Mouse (Mus musculus) kidney, embryonic 14.5 days (tissue): ENCODE measurements around the gene 3110082I17Rik. TPM values are rescaled to one million over a fixed set of nuclear protein-coding genes. Genes with fewer than 3 reads are reported as not detected.

Experiments used
- ATAC-seq: fragments of 200-750 bp; cut with Nextera tagmentation; 2 replicates; pipeline ENCODE4 v1.8.0; 2017; ENCODE audit warnings: moderate number of reproducible peaks, mild to moderate bottlenecking, moderate TSS enrichment, moderate library complexity; ENCODE audit not compliant: low FRiP score, low TSS enrichment
- H3K27ac ChIP-seq: fragments of 300-500 bp; sonication (generic); 2 replicates; pipeline ENCODE4 v1.5.1; 2014; ENCODE audit warnings: low read depth, mild to moderate bottlenecking, low read length, moderate library complexity, mixed read lengths
- H3K27me3 ChIP-seq: fragments of 300-500 bp; sonication (generic); 2 replicates; pipeline ENCODE4 v1.6.1; 2014; ENCODE audit warnings: mild to moderate bottlenecking, low read length; ENCODE audit not compliant: control insufficient read depth, insufficient read depth
- H3K36me3 ChIP-seq: fragments of 300-500 bp; sonication (generic); 2 replicates; pipeline ENCODE4 v1.6.1; 2014; ENCODE audit warnings: low read length, mixed read lengths; ENCODE audit not compliant: control insufficient read depth, insufficient read depth
- H3K4me1 ChIP-seq: fragments of 300-500 bp; sonication (generic); 2 replicates; pipeline ENCODE4 v1.6.1; 2014; ENCODE audit warnings: low read length, mixed read lengths; ENCODE audit not compliant: control insufficient read depth, insufficient read depth
- H3K4me2 ChIP-seq: fragments of 300-500 bp; sonication (generic); replicated peaks from 2 replicates; pipeline ENCODE4 v1.6.1; 2014; ENCODE audit warnings: low read depth, mild to moderate bottlenecking, low read length
- H3K4me3 ChIP-seq: fragments of 300-500 bp; sonication (generic); 2 replicates; pipeline ENCODE4 v1.5.1; 2014; ENCODE audit warnings: mild to moderate bottlenecking, low read length
- H3K9ac ChIP-seq: fragments of 300-500 bp; sonication (generic); 2 replicates; pipeline ENCODE4 v1.6.1; 2014; ENCODE audit warnings: low read depth, mild to moderate bottlenecking, low read length, moderate library complexity
- H3K9me3 ChIP-seq: fragments of 300-500 bp; sonication (generic); 2 replicates; pipeline ENCODE4 v1.6.1; 2016; ENCODE audit warnings: low read length; ENCODE audit not compliant: control insufficient read depth
- WGBS: fragments of 180-500 bp; shearing (Covaris S2); extraction: QIAGEN DNeasy Blood & Tissue Kit; methylation state at CpG from one replicate; pipeline ENCODE4 v1.1.7; 2014; 5-methylcytosine and 5-hydroxymethylcytosine counted together
- polyA plus RNA-seq: library from polyadenylated mRNA; unstranded; fragments of >200 nt; fragmentation: Nextera tagmentation; extraction: Ambion mirVana; gene quantifications from 2 replicates; pipeline ENCODE4 v1.2.1, GENCODE M21; 2014

Gene 3110082I17Rik
- polyA plus RNA-seq, 1 experiment from 2014 or later = 40.6 TPM

DNA sequence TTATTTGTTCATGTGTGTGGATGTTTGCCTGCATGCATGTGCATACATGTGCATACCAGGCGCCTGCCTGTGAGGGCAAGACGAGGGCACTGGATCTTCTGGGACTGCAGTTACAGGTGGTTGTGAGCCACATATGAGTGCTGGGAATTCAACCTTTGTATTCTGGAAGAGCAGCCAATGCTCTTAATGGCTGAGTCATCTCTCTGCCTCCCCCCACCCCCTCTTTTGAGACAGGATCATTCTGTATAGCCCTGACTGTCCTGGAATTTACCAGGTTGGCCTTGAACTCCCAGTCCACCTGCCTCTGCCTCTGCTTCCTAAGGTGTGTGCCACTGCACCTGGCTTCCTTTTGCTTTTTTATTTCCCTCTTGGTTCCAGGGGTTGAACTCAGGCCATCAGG is 85.5 kb downstream of the 3110082I17Rik start:
- Histone ChIP-seq H3K27ac (no peak overlapping the region), H3K4me1 (peaks cover 46% of the 10 kb centered on the region)

DNA sequence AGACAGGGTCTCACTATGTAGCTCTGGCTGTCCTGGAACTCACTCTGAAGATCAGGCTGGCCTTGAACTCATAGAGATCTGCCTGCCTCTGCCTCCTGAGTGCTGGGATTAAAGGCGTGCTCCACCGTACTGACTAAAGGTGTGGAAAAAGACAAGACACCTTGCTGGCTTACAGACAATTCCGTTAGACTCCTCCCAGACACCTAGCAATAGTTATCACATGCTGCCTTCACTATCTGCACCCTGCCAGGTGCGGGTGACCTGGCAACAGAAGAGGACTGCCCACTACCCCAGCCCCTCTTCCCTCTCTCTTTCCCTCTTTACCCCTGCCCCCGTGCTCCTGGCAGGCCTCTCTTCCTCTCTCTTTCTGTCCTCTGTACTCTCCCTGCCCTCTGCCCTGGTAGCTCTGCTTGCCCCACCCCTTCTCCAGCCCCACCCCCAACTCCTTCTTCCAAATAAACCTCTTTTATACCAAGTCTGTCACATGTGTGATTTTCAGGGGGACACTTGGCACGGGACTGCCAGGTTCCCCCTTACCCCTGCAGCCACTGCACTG is 86.4 kb downstream of the 3110082I17Rik start:
- H3K27ac ChIP-seq = no peak overlapping the region
- no peak overlapping the region for H3K4me2 ChIP-seq
- no peaks in the 10 kb centered on the region for H3K27me3 ChIP-seq
- H3K36me3 ChIP-seq = no peaks in the 10 kb centered on the region
- WGBS = 76% methylated on average over 6 of the region's 6 CpGs
- H3K9ac ChIP-seq = no peak overlapping the region
- ATAC-seq = no peak
- no peaks in the 10 kb centered on the region for H3K9me3 ChIP-seq
- peaks cover 37% of the 10 kb centered on the region for H3K4me1 ChIP-seq
- H3K4me3 ChIP-seq = no peak overlapping the region

More for the DNA sequence above, 85.5 kb downstream of the 3110082I17Rik start:
- no peak overlapping the region for H3K4me2 ChIP-seq
- no peak overlapping the region for H3K9ac ChIP-seq
- H3K27me3 ChIP-seq = no peaks in the 10 kb centered on the region
- no peaks in the 10 kb centered on the region for H3K36me3 ChIP-seq
- WGBS = 88% methylated on average over 2 of the region's 2 CpGs
- no peaks in the 10 kb centered on the region for H3K9me3 ChIP-seq
- H3K4me3 ChIP-seq = no peak overlapping the region
- no peak for ATAC-seq

DNA sequence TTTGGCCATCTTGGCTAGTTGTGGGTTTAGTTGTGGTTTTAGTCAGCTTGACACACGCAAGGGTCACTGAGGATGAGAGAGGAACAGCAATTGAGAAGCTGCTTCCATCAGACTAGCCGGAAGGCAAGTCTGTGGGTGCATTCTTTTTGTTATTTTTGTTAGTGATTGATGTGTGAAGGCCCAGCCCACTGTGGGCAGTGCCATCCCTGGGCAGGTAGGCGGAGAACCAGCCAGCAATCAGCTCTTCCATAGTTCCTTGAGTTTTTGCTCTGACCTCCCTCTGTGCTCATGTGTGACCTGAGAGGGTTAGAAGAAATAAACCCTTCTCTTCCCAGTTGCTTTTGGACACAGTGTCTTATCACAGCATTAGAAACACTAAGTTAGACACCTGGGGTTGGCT is 87.2 kb downstream of the 3110082I17Rik start:
- Histone ChIP-seq H3K9me3 (no peaks in the 10 kb centered on the region), H3K4me2 (no peak overlapping the region), H3K27ac (no peak overlapping the region), H3K9ac (no peak overlapping the region), H3K4me3 (no peak overlapping the region), H3K27me3 (no peaks in the 10 kb centered on the region), H3K36me3 (no peaks in the 10 kb centered on the region), H3K4me1 (peaks cover 32% of the 10 kb centered on the region)
- no peak for ATAC-seq
- 68% methylated on average over 3 of the region's 3 CpGs for WGBS

DNA sequence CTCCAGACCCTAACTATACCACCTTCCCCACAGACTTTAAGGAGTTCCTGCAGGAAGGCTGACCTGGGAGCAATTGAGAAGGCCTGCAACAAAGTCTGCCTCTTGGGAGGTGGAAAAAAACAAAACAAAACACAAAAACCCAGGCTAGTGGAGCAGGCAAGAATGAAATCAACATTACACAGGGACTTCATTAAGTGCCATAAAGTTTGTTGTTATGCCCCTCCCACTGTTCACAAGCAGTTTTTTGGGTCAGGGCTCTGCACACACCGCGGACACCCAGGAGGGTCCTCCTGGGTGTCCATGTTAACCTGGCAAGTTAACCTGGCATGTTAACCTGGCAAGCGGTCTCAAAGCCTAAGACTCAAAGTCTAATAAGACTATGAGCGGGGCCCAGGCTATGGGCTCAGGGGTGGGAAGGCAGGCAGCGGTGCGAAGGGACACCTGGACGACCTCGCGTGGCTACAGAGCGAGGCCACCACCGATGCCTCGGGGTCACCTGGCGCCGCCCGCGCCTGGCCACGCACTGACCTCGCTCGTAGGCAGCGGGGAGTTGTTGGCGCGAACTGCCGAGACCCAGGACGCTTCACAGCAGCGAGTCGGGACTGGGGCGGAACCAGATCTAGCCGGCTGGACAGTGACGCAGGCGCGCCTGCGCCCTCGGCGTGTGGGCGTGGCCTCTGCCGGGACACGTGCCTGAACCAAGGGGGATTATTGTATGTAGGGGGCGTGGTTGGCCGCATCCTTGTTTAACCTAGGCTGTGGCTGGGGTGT is 88.5 kb downstream of the 3110082I17Rik start:
- no peaks in the 10 kb centered on the region for H3K36me3 ChIP-seq
- no peaks in the 10 kb centered on the region for H3K27me3 ChIP-seq
- H3K9me3 ChIP-seq = no peaks in the 10 kb centered on the region
- 1% methylated on average over 39 of the region's 39 CpGs for WGBS
- H3K4me1 ChIP-seq = peaks cover 19% of the 10 kb centered on the region
- ATAC-seq = peak; percentile 92
- peak overlapping the region; percentile 53 for H3K4me3 ChIP-seq
- H3K9ac ChIP-seq = peak overlapping the region; percentile 86
- H3K27ac ChIP-seq = peak overlapping the region; percentile 82
- H3K4me2 ChIP-seq = peak overlapping the region; percentile 89

DNA sequence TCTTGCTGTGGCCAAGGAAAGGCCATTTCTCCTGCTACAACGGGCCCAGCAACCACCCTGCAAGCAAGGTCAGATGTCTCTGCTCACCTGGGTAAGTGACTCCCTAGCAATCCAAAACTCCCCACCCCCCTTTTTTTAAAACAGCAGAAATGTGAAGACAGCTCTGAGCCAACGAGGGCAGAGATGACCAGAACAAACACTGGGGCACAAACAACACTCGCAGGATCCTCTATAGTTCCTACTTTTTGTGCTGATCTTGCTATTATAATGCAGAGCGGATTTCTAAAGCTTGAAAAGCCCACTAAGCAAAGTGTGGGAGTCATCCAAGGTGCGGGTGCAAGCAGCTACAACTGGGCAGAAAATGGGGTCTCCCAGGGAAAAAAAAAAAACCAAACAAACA is 89.2 kb downstream of the 3110082I17Rik start:
- no peaks in the 10 kb centered on the region for H3K9me3 ChIP-seq
- H3K27ac ChIP-seq = peak overlapping the region; percentile 82; the same call in 1 of the 2 replicates
- ATAC-seq = no peak
- peak overlapping the region; percentile 89 for H3K4me2 ChIP-seq
- H3K9ac ChIP-seq = peak overlapping the region; percentile 86
- H3K4me3 ChIP-seq = peak overlapping the region; percentile 53; the same call in 1 of the 2 replicates
- H3K4me1 ChIP-seq = peaks cover 18% of the 10 kb centered on the region
- H3K27me3 ChIP-seq = no peaks in the 10 kb centered on the region
- 49% methylated on average over 5 of the region's 5 CpGs for WGBS
- H3K36me3 ChIP-seq = no peaks in the 10 kb centered on the region

DNA sequence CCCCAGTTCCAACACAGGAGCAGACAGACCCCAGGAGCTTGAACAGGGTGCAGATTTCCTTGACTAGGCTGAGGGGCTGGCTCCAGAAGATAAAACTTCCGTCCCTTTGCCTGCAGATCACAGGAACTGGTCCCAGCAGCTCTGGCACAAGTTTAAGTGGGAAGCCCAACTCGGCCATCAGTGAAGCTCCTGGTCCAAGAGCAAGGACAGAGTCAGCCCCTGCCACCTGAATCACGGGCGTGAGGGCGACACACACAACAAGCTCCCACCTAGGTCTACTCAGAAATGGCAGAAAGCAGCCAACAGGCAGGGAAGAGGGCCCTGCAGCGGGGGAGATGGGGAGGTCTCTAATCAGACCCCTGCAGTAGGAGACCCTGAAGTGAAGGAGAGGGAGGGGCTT is 90.0 kb downstream of the 3110082I17Rik start:
- Histone ChIP-seq H3K9me3 (no peaks in the 10 kb centered on the region), H3K36me3 (no peaks in the 10 kb centered on the region), H3K4me1 (peaks cover 19% of the 10 kb centered on the region), H3K27me3 (no peaks in the 10 kb centered on the region), H3K27ac (no peak overlapping the region), H3K9ac (no peak overlapping the region), H3K4me2 (no peak overlapping the region), H3K4me3 (no peak overlapping the region)
- ATAC-seq = no peak
- WGBS = 86% methylated on average over 6 of the region's 6 CpGs

DNA sequence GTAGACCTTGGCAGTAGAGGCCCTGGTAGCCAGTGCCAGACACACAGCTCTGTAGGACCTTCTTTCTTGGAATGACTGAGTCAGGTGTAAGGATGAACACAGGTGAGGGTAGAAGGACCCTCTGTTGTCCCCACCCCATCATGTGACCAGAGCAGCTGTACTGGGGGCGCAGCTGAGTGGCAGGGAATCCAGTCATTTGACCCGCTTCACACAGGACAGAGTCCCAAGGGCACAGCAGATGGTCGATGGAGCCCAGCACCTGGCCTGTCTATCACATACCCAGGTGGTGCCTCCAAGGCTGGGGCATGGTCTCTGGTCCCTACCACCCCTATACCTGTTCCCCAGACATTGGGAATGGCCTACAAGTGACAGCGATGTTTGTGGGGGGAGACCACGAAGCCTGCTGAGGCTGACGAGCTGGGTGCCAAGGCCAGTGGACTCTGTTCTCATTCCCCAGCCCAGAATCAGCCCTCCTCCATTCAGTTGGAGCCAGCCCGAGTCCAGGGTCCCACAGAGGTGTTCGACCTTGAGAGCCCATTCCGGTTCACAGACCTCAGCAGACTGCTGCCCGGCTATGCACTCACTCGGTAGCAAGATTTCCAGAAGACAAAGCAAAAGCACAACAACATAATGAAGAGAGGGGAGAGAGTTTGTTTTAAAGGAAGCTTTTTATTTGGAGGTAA is 91.5 kb downstream of the 3110082I17Rik start:
- Histone ChIP-seq H3K27ac (no peak overlapping the region), H3K27me3 (no peaks in the 10 kb centered on the region), H3K36me3 (no peaks in the 10 kb centered on the region), H3K4me1 (peaks cover 30% of the 10 kb centered on the region), H3K4me3 (no peak overlapping the region), H3K9me3 (no peaks in the 10 kb centered on the region), H3K4me2 (no peak overlapping the region), H3K9ac (no peak overlapping the region)
- 74% methylated on average over 11 of the region's 11 CpGs for WGBS
- ATAC-seq = no peak

DNA sequence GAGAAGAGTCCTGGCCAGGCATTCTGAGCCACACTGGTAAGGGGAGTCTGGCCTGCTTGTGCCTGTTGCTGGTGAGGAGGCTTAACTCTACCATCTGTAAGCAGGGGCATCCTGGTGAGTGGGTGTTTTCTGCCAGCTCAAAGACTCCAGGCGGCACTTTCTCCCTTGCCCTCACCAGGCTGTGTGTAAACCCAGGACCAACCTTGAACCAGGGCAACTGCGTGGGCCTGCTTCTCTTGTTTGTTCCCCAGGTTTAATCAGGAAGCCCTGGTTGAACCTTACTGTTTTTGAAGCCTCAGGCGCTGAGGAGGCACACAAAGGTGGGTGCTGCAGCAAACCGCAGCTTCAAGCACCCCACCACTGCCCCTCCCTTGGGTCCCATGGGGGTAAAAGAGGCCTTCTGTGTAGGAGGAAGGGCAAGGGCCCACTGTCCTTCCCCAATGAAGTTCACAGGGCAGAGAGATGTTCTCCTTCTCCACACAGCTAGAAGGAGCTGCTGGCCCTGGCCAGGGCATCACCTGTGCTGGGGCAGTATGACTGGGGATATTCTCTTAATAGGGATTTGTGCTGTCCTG is 92.4 kb downstream of the 3110082I17Rik start:
- H3K27me3 ChIP-seq = no peaks in the 10 kb centered on the region
- WGBS = 92% methylated on average over 4 of the region's 4 CpGs

More for the DNA sequence above, 92.4 kb downstream of the 3110082I17Rik start:
- Histone ChIP-seq H3K36me3 (0 out of 2 replicates have a peak, but pooled peaks cover under 1% of the 10 kb centered on the region), H3K4me3 (no peak overlapping the region), H3K4me1 (peaks cover 30% of the 10 kb centered on the region), H3K9ac (no peak overlapping the region), H3K4me2 (no peak overlapping the region), H3K9me3 (no peaks in the 10 kb centered on the region), H3K27ac (no peak overlapping the region)
- no peak for ATAC-seq
